Mouse (Mus musculus): ENCODE data around the gene Atp6v1fnb. TPM values are rescaled to one million over a fixed set of nuclear protein-coding genes. Genes with fewer than 3 reads are reported as not detected.
A peak's percentile ranks its signal among the peaks of the same experiment; 100 is the strongest.

Gene Atp6v1fnb
- polyA plus RNA-seq, 1 experiment from 2014 or later = not detected

DNA sequence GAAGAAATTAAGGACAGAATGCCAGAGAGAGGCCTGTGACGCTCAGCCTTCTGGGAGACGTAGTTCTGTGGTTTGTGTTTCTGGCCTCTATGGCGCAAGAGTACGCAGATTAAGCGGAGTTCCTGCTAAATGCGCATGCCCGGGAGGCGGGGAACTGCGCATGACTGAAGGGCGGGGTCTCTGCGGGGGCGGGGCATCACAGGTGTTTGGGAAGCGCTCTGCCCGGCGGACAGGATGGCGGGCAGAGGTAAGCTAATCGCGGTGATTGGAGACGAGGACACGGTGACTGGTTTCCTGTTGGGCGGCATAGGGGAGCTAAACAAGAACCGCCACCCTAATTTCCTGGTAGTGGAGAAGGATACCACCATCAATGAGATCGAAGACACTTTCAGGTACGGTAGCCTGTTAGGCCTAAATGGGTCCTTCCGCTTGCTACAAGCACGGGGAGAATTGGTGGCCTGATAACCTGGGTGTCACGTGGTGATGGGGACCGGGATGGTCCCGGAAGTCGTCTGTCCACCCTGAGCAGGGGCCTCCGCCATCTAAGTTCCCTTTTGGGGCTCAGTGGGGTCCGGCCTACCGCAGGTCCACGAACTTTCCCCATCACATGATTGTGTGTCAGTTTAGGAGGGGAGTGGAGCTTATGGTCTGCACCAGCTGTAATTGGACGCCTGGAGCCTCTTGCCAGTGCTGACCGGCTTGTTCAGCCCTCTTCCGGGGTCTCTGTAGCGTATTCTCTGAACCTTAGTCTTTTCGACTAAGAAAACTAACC is 3.5 kb upstream of the Atp6v1fnb start, which contains the start of gene Atp6v1f:
Atp6v1f (plus strand) TSS at position 136 of the 772 bp plus-strand sequence.
- under 1% methylated on average over 39 of the region's 39 CpGs for WGBS
- Histone ChIP-seq H3K27ac (peak within 1 kb of the TSS; percentile 44; the same call in 1 of the 2 replicates), H3K9me3 (no peaks in the 10 kb centered on the region), H3K4me3 (peak within 1 kb of the TSS; percentile 62), H3K9ac (peak within 1 kb of the TSS; percentile 47), H3K27me3 (no peaks in the 10 kb centered on the region), H3K4me2 (peak within 1 kb of the TSS; percentile 73), H3K4me1 (peaks cover 8% of the 10 kb centered on the region), H3K36me3 (peaks cover 20% of the 10 kb centered on the region)
- peak; percentile 90 for ATAC-seq (ENCODE audit: insufficient number of reproducible peaks, low FRiP score, low TSS enrichment, low read depth)

DNA sequence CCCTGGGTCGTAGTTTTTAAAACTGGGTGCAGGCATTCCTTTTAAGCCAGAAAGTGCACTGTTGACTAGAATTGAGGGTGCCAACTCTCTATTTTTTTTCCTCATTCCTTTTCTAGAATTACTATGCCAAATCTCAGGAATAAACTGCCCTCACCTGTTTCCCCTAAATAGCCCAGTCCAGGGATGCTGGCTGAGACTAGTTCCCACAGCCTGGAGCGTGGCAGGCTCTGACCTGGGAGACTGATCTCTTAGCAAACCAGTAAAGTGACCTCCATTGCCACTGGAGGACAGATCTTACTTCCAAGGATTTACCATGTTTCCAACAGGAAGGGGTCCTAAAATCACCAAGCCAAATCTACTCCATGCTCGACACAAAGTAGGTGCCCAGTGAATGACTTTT is 2.4 kb upstream of the Atp6v1fnb start:
- Histone ChIP-seq H3K4me3 (peak overlapping the region; percentile 62; the same call in 1 of the 2 replicates), H3K4me2 (peak overlapping the region; percentile 73), H3K36me3 (peaks cover 20% of the 10 kb centered on the region), H3K27me3 (no peaks in the 10 kb centered on the region), H3K27ac (no peak overlapping the region), H3K4me1 (peaks cover 13% of the 10 kb centered on the region), H3K9ac (no peak overlapping the region; the same call in 1 of the 2 replicates), H3K9me3 (no peaks in the 10 kb centered on the region)
- ATAC-seq (ENCODE audit: insufficient number of reproducible peaks, low FRiP score, low TSS enrichment, low read depth) = no peak
- WGBS = 87% methylated on average over 3 of the region's 3 CpGs

DNA sequence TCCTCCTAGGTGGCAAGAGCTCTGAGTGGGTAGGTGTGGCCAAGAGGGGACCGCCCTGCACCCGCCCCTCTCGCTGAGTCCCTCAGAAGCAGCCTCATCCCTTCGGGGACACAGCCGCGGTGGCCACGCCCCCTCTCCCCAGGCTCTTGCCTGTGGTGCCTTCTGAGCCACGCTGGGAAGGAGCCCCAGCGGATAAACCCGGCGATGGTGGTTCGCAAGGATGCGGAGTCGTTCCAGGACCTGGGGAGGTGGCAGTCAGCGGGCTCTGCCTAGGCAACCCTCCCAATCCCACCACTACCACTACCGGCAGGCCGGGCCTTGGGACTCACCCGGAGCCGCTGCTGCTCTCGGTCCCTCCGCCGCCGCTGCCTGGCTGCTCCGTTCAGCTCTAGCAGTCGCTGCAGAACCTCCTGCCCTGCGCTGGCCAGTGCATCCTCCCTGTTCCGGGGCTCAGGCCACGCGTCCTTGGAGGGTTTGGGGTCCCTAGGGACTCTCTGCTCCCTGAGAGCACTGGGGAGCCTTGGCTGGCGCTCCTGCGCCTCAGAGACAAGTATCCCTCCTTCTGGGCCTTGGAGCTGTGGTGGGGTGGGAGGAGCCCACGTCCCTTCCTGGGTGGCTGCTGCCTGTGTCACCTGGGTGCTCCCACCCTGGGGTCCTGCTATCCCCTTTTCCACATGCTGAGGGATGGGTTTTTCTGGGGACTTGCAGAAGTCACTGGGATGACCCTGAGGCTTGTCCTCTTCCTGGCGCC is 2.9 kb downstream of the Atp6v1fnb start:
- peaks cover 11% of the 10 kb centered on the region for H3K4me1 ChIP-seq
- peak overlapping the region; percentile 79 for H3K4me2 ChIP-seq
- no peak overlapping the region for H3K27ac ChIP-seq
- no peaks in the 10 kb centered on the region for H3K27me3 ChIP-seq
- peaks cover 20% of the 10 kb centered on the region for H3K36me3 ChIP-seq
- 5% methylated on average over 33 of the region's 33 CpGs for WGBS
- peak overlapping the region; percentile 43 for H3K4me3 ChIP-seq
- H3K9me3 ChIP-seq = no peaks in the 10 kb centered on the region
- peak; percentile 76 for ATAC-seq (ENCODE audit: insufficient number of reproducible peaks, low FRiP score, low TSS enrichment, low read depth)
- H3K9ac ChIP-seq = 0 out of 2 replicates have a peak overlapping the region, but pooled peaks have one; percentile 10

DNA sequence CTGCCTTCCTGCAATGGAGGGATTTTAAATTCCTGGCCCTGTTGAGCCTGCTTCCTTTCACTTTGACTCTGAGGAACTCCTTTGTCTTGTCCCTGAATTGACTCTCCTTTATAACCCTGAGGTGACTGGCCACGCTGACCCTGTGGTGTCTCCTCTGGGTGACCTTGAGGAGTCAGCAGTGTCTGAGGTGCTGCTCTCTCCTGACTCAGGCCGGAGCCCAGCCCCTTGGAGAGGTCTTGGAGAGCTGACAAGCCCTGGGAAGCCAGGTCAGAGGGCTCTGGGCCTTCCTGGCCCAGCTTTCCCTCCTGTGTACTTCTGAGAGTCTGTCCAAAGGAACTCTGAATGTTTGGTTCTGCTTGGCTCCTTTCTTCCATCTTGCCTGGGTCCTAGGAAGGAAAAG is 3.5 kb downstream of the Atp6v1fnb start:
- no peak overlapping the region for H3K4me3 ChIP-seq
- H3K4me2 ChIP-seq = no peak overlapping the region
- H3K9ac ChIP-seq = no peak overlapping the region
- H3K27me3 ChIP-seq = no peaks in the 10 kb centered on the region
- no peaks in the 10 kb centered on the region for H3K9me3 ChIP-seq
- no peak overlapping the region for H3K27ac ChIP-seq
- H3K36me3 ChIP-seq = peaks cover 20% of the 10 kb centered on the region
- no peak for ATAC-seq (ENCODE audit: insufficient number of reproducible peaks, low FRiP score, low TSS enrichment, low read depth)
- H3K4me1 ChIP-seq = peaks cover 11% of the 10 kb centered on the region
- WGBS = 73% methylated on average over 2 of the region's 2 CpGs

GRCm38 (mm10) chr6:29482691-29483090 is 11.5 kb downstream of the Atp6v1fnb start:
- Histone ChIP-seq H3K27ac (no peak overlapping the region), H3K4me3 (no peak overlapping the region), H3K9ac (no peak overlapping the region), H3K27me3 (0 out of 2 replicates have a peak, but pooled peaks cover 5% of the 10 kb centered on the region), H3K36me3 (peaks cover 20% of the 10 kb centered on the region), H3K9me3 (no peaks in the 10 kb centered on the region), H3K4me1 (peaks cover 11% of the 10 kb centered on the region; the same call in 1 of the 2 replicates), H3K4me2 (no peak overlapping the region)
- ATAC-seq (ENCODE audit: insufficient number of reproducible peaks, low FRiP score, low TSS enrichment, low read depth) = no peak
- WGBS = 94% methylated on average over 13 of the region's 13 CpGs

- Histone ChIP-seq H3K4me3 (peak overlapping the region; percentile 34), H3K4me1 (peaks cover 11% of the 10 kb centered on the region; the same call in 1 of the 2 replicates), H3K4me2 (peak overlapping the region; percentile 63), H3K9me3 (no peaks in the 10 kb centered on the region), H3K36me3 (peaks cover 20% of the 10 kb centered on the region), H3K9ac (no peak overlapping the region), H3K27me3 (0 out of 2 replicates have a peak, but pooled peaks cover 5% of the 10 kb centered on the region), H3K27ac (no peak overlapping the region)
- peak; percentile 21; the same call in 1 of the 2 replicates for ATAC-seq (ENCODE audit: insufficient number of reproducible peaks, low FRiP score, low TSS enrichment, low read depth)
- 17% methylated on average over 26 of the region's 26 CpGs for WGBS
Observed at GRCm38 (mm10) chr6:29484716-29485559, 13.7 kb downstream of the Atp6v1fnb start.

DNA sequence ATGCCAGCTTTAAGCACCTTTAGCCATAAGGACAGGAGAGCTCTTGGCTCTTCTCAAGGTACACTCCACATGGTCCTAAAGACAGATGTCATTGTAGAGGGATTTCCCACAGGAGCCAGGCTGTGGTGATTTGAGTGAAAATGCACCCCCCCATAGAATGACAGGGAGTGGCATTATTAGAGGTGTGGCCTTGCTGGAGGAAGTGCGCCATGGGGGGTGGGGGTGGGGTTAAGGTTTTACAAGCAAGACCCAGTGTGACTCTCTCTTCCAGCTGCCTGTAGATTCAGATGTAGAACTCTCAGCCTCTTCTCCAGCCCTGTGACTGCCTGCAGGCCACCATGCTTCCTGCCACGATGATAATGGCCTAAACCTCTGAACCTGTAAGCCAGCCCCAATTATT is 14.7 kb downstream of the Atp6v1fnb start:
- WGBS = 46% methylated on average over 2 of the region's 2 CpGs
- Histone ChIP-seq H3K36me3 (peaks cover 22% of the 10 kb centered on the region), H3K27ac (no peak overlapping the region)

DNA sequence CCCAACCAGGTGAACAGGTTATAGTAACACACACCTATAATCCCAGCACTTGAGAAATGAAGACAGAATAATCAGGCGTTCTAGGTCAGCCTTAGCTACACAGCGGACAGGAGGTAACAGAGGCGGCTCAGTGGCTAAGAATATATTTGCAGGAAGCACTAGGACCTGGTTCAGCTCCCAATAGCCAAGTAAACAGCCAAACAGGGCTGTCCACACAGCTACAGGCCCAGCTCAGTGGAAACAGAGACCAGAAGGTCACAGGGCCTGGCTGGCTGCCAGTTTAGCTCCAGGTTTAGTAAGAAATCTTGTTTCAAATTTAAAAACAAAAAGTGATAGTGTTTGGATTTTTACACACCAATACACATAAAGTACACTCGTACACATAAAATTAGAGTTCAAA is 22.9 kb downstream of the Atp6v1fnb start:
- ATAC-seq (ENCODE audit: insufficient number of reproducible peaks, low FRiP score, low TSS enrichment, low read depth) = no peak
- Histone ChIP-seq H3K9ac (no peak overlapping the region), H3K27me3 (peaks cover 13% of the 10 kb centered on the region), H3K9me3 (no peaks in the 10 kb centered on the region), H3K4me2 (no peak overlapping the region), H3K4me3 (no peak overlapping the region), H3K27ac (no peak overlapping the region), H3K4me1 (no peaks in the 10 kb centered on the region), H3K36me3 (peaks cover 27% of the 10 kb centered on the region)
- 79% methylated on average over 4 of the region's 4 CpGs for WGBS

More for the DNA sequence above, 14.7 kb downstream of the Atp6v1fnb start:
- Histone ChIP-seq H3K4me2 (no peak overlapping the region), H3K27me3 (0 out of 2 replicates have a peak, but pooled peaks cover 5% of the 10 kb centered on the region), H3K9me3 (no peaks in the 10 kb centered on the region), H3K9ac (no peak overlapping the region), H3K4me3 (no peak overlapping the region), H3K4me1 (peaks cover 11% of the 10 kb centered on the region; the same call in 1 of the 2 replicates)
- no peak for ATAC-seq (ENCODE audit: insufficient number of reproducible peaks, low FRiP score, low TSS enrichment, low read depth)

- Histone ChIP-seq H3K9ac (no peak overlapping the region), H3K9me3 (no peaks in the 10 kb centered on the region), H3K4me3 (no peak overlapping the region), H3K4me1 (no peaks in the 10 kb centered on the region), H3K27me3 (peaks cover 13% of the 10 kb centered on the region), H3K4me2 (no peak overlapping the region), H3K36me3 (peaks cover 28% of the 10 kb centered on the region), H3K27ac (no peak overlapping the region)
- no peak for ATAC-seq (ENCODE audit: insufficient number of reproducible peaks, low FRiP score, low TSS enrichment, low read depth)
- WGBS = 42% methylated on average over 25 of the region's 25 CpGs
Observed at GRCm38 (mm10) chr6:29496270-29496669, 25.0 kb downstream of the Atp6v1fnb start.

DNA sequence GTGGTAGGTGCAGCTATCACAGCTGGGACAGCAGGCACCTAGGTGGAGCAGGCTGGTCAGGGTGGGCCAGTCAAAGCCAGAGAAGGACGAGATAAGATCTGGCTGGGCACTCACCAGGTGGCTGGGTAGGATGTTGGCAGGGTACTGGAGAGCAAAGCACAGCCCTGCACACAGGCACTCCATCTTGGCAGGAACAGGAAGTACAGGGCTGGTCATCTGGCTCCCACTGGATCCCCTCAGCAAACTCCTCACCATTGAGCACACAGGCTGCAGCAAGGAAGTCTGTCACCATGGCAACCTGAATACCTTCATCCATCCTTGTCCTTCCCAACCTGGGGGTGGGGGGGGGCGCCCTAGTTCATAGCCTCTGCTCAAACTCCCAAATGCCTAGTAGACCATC is 26.6 kb downstream of the Atp6v1fnb start:
- Histone ChIP-seq H3K27me3 (peaks cover 13% of the 10 kb centered on the region), H3K4me3 (no peak overlapping the region), H3K9me3 (no peaks in the 10 kb centered on the region), H3K9ac (no peak overlapping the region), H3K36me3 (peaks cover 25% of the 10 kb centered on the region), H3K4me1 (no peaks in the 10 kb centered on the region), H3K27ac (no peak overlapping the region), H3K4me2 (no peak overlapping the region)
- no peak for ATAC-seq (ENCODE audit: insufficient number of reproducible peaks, low FRiP score, low TSS enrichment, low read depth)
- WGBS = 61% methylated on average over 2 of the region's 2 CpGs

DNA sequence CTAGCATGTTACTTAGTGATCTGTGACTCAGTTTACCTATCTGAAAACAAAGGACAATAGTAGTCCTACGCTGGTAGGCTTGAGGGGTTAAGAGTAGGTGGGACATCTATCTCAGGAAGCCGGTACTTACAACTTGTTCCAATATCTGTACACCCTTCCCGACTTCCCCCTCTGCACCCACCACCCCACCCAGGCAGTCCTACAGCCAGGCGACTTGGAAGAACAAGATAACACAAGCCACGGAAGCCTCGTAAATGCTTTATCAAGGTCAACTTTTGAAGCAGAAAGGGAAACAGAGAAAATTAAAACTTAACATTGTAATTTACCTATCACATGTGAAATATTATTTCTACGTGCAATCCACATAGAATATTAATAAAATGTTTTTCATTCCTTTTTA is 28.9 kb downstream of the Atp6v1fnb start:
- H3K9me3 ChIP-seq = no peaks in the 10 kb centered on the region
- H3K27me3 ChIP-seq = peaks cover 13% of the 10 kb centered on the region
- H3K4me1 ChIP-seq = no peaks in the 10 kb centered on the region
- H3K36me3 ChIP-seq = peaks cover 25% of the 10 kb centered on the region
- no peak for ATAC-seq (ENCODE audit: insufficient number of reproducible peaks, low FRiP score, low TSS enrichment, low read depth)
- WGBS = 92% methylated on average over 7 of the region's 7 CpGs
- no peak overlapping the region for H3K4me2 ChIP-seq
- H3K27ac ChIP-seq = no peak overlapping the region
- H3K4me3 ChIP-seq = no peak overlapping the region
- H3K9ac ChIP-seq = no peak overlapping the region

Data from limb, embryonic 15.5 days (tissue).